In the genomic region with DNA sequence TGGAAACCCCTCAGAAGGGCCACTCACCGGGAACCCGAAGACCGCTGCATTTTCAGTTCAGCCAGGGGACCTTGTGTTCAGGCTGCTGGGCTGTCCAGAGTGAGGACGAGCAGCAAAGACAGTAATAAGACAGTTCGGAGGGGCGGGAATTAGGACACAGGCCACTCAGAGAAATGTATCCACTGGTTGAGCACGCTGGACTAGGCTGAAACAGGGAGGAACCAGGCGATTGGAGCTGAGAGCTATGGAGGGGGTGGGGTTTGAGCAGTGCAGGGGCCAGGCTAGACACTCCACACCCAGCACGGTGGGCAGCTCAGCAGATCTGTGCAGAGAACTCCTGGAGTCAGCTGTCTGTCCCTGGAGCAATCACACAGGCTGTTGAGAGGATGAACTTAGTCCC, we compare ENCODE assay signal across 10 mouse cellular contexts. TPM values are rescaled to one million over a fixed set of nuclear protein-coding genes. Genes with fewer than 3 reads are reported as not detected.
DNase-seq lines count a peak whose midpoint lies in the region; ATAC-seq and TF ChIP-seq lines count a peak whose summit lies in the region.
"Not testable (repeated sequence)": the region's sequence is repeated elsewhere in the genome, so short reads cannot be mapped to it uniquely, and the experiment has no call there.
"Had no signal": no experiment of that assay in that cellular context is flagged by ENCODE, and none has a peak within 500 bp of the region (broad histone marks: within the 10 kb centered on the region; RNA-seq: fewer than 3 reads in every experiment).

TSS of gene Dmrtc1a (minus strand) at position 101 of the 400 bp plus-strand sequence.
TSS of gene 1700011M02Rik (plus strand) at position 319 of the 400 bp plus-strand sequence.

- not testable (repeated sequence) for TF ChIP-seq CTCF in testis, adult 2 months (IDR thresholded peaks at IDR 0.05; ENCODE audit: control insufficient read depth, insufficient read depth, insufficient replicate concordance, low read depth, low read length)

- not testable (repeated sequence) for H3K4me1 ChIP-seq in kidney, embryonic 16.5 days (ENCODE audit: insufficient read depth, low read length); testis, adult 2 months (ENCODE audit: control insufficient read depth, insufficient read depth, low read length)

- H3K9me3 ChIP-seq in kidney, embryonic 16.5 days (ENCODE audit: low read length), result not testable (repeated sequence)

- not testable (repeated sequence) for H3K4me3 ChIP-seq in kidney, embryonic 16.5 days (ENCODE audit: low read length)
- peak within 1 kb of the TSS; percentile 8 for H3K4me3 ChIP-seq in testis, adult 2 months (ENCODE audit: control insufficient read depth, low read depth, low read length)

- H3K27me3 ChIP-seq in kidney, embryonic 16.5 days (ENCODE audit: insufficient read depth, low read length); testis, adult 2 months (ENCODE audit: control insufficient read depth, insufficient read depth, low read length): not testable (repeated sequence)

- 86% methylated on average over 6 of the region's 9 CpGs for WGBS in kidney, embryonic 16.5 days

- ATAC-seq in kidney, embryonic 16.5 days (ENCODE audit: low FRiP score, low TSS enrichment), result 0 out of 2 replicates have a peak, but pooled peaks have one; percentile 15

- DNase-seq in testis, postnatal 14 days (ENCODE audit: low spot score), result peak; percentile 27

- not testable (repeated sequence) for H3K27ac ChIP-seq in kidney, embryonic 16.5 days (ENCODE audit: low read length); testis, adult 2 months (ENCODE audit: control insufficient read depth, insufficient read depth, low read depth, low read length)

- TF ChIP-seq POLR2A in testis, adult 2 months (IDR thresholded peaks at IDR 0.05; ENCODE audit: control insufficient read depth, low read depth, low read length), result not testable (repeated sequence)

- not testable (repeated sequence) for H3K4me2 ChIP-seq in kidney, embryonic 16.5 days (replicated peaks; ENCODE audit: low read depth, low read length)

- H3K36me3 ChIP-seq in kidney, embryonic 16.5 days (ENCODE audit: insufficient read depth, low read length); testis, adult 2 months (ENCODE audit: control insufficient read depth, insufficient read depth, low read length): not testable (repeated sequence)

- not testable (repeated sequence) for H3K9ac ChIP-seq in kidney, embryonic 16.5 days (replicated peaks; ENCODE audit: low read length)

RNA-seq across cellular contexts. Expression of gene Dmrtc1a, which starts in this region (rescaled TPM):
- 1.3 and 1.5 TPM in 2 replicates for polyA plus RNA-seq in kidney, embryonic 16.5 days (2015; fragmentation: Nextera tagmentation; extraction: Ambion mirVana)
- polyA plus RNA-seq in testis, adult 2 months (2012; rRNA removed), result 29.7 and 37.5 TPM in 2 replicates
- polyA plus RNA-seq: activated CD4-positive, CD25-positive, alpha-beta regulatory T cell, adult 4 months; C2C12; CD4-positive, CD25-positive, alpha-beta regulatory T cell, adult 4 months; G1E had no signal

RNA-seq across cellular contexts. Expression of gene 1700011M02Rik, which starts in this region (rescaled TPM):
- polyA plus RNA-seq in kidney, embryonic 16.5 days (2015; fragmentation: Nextera tagmentation; extraction: Ambion mirVana), result not detected in 2 replicates
- 36.1 and 45.2 TPM in 2 replicates for polyA plus RNA-seq in testis, adult 2 months (2012; rRNA removed)
- polyA plus RNA-seq: activated CD4-positive, CD25-positive, alpha-beta regulatory T cell, adult 4 months; adrenal gland, adult 2 months; brain, embryonic 14.5 days; C2C12; CD4-positive, CD25-positive, alpha-beta regulatory T cell, adult 4 months; G1E; Patski had no signal

Comparison
In these comparisons a context has a peak if more than half of its experiments do, and no peak if none do; other contexts are left out.
1. RNA of gene Dmrtc1a (polyA plus RNA-seq): 29.7 to 37.5 TPM in testis, adult 2 months; 1.3 to 1.5 TPM in kidney, embryonic 16.5 days; every median in the first group is over 10 times any median in the second.
2. RNA of gene 1700011M02Rik (polyA plus RNA-seq): 36.1 to 45.2 TPM in testis, adult 2 months; not detected in kidney, embryonic 16.5 days; every median in the first group is over 10 times any median in the second.